In genomic region chr9:71168511-71168910, GRCm38 (mm10) we compare ENCODE assay signal across 8 mouse cellular contexts. TPM values are rescaled to one million over a fixed set of nuclear protein-coding genes. Genes with fewer than 3 reads are reported as not detected.
A peak's percentile ranks its signal among the peaks of the same experiment; 100 is the strongest.
DNase-seq lines count a peak whose midpoint lies in the region; ATAC-seq and TF ChIP-seq lines count a peak whose summit lies in the region.

TSS of gene Aqp9 (minus strand) at chr9:71168682.

- peak within 1 kb of the TSS; percentile 11; the same call in 1 of the 2 replicates for H3K4me3 ChIP-seq in heart, embryonic 13.5 days
- H3K4me3 ChIP-seq in limb, embryonic 15.5 days, result no peak within 1 kb of the TSS
- H3K4me3 ChIP-seq in stomach, postnatal 0 days (ENCODE audit: low read depth, low read length), result no peak within 1 kb of the TSS
- no peak within 1 kb of the TSS for H3K4me3 ChIP-seq in thymus, adult 2 months (ENCODE audit: control insufficient read depth, insufficient read depth, low read length)

- H3K4me2 ChIP-seq in heart, embryonic 13.5 days, result peak within 1 kb of the TSS; percentile 53
- H3K4me2 ChIP-seq in limb, embryonic 15.5 days, result peak within 1 kb of the TSS; percentile 8; the same call in 1 of the 2 replicates
- no peak within 1 kb of the TSS for H3K4me2 ChIP-seq in stomach, postnatal 0 days (replicated peaks; ENCODE audit: low read depth)

- ATAC-seq in heart, embryonic 13.5 days (ENCODE audit: extremely low read depth, insufficient number of reproducible peaks, low FRiP score, low TSS enrichment), result no peak
- ATAC-seq in limb, embryonic 15.5 days (ENCODE audit: insufficient number of reproducible peaks, low FRiP score, low TSS enrichment, low read depth), result no peak
- no peak for ATAC-seq in stomach, postnatal 0 days (ENCODE audit: low FRiP score, low TSS enrichment)

- TF ChIP-seq CTCF in stomach, postnatal 0 days (IDR thresholded peaks at IDR 0.05; ENCODE audit: low read depth), result no peak
- no peak for TF ChIP-seq CTCF in thymus, adult 2 months (IDR thresholded peaks at IDR 0.05; ENCODE audit: borderline replicate concordance, control insufficient read depth, extremely low read depth, insufficient read depth, low read length, poor library complexity)

- H3K4me1 ChIP-seq in heart, embryonic 13.5 days, result peaks cover 16% of the 10 kb centered on the region
- peaks cover 18% of the 10 kb centered on the region for H3K4me1 ChIP-seq in limb, embryonic 15.5 days
- H3K4me1 ChIP-seq in stomach, postnatal 0 days (replicated peaks; ENCODE audit: control insufficient read depth, insufficient read depth), result 0 out of 2 replicates have a peak, but pooled peaks cover 6% of the 10 kb centered on the region
- H3K4me1 ChIP-seq in thymus, adult 2 months (replicated peaks; ENCODE audit: control insufficient read depth, insufficient read depth, low read length), result peaks cover 13% of the 10 kb centered on the region

- H3K9ac ChIP-seq in heart, embryonic 13.5 days, result no peak within 1 kb of the TSS
- H3K9ac ChIP-seq in limb, embryonic 15.5 days, result no peak within 1 kb of the TSS
- H3K9ac ChIP-seq in stomach, postnatal 0 days (ENCODE audit: low read length), result no peak within 1 kb of the TSS

- no peak for TF ChIP-seq EP300 in stomach, postnatal 0 days (optimal IDR thresholded peaks at IDR 0.05)

- 33% methylated on average over 12 of the region's 12 CpGs for WGBS in heart, embryonic 13.5 days
- WGBS in limb, embryonic 15.5 days, result 26% methylated on average over 12 of the region's 12 CpGs
- WGBS in stomach, postnatal 0 days, result 36% methylated on average over 12 of the region's 12 CpGs
- WGBS in thymus, adult 2 months, result 82% methylated on average over 12 of the region's 12 CpGs

- no peak for DNase-seq in heart, adult 9 months (ENCODE audit: low spot score in 2 of 2)
- DNase-seq in right cerebral cortex, postnatal 10 days (ENCODE audit: low spot score in 2 of 2), result peak; percentile 43 to 55
- DNase-seq in right cerebral cortex, adult 2 months (ENCODE audit: low spot score in 2 of 2), result no peak
- DNase-seq in stomach, postnatal 0 days (ENCODE audit: low spot score), result peak; percentile 13
- DNase-seq in thymus, adult 2 months, result no peak
- DNase-seq in cerebellum, adult 18-20 months, result no peak

- no peaks in the 10 kb centered on the region for H3K9me3 ChIP-seq in heart, embryonic 13.5 days
- H3K9me3 ChIP-seq in limb, embryonic 15.5 days, result no peaks in the 10 kb centered on the region
- no peaks in the 10 kb centered on the region for H3K9me3 ChIP-seq in stomach, postnatal 0 days (ENCODE audit: control insufficient read depth, low read length)

- H3K27me3 ChIP-seq in heart, embryonic 13.5 days (replicated peaks), result peaks cover 4% of the 10 kb centered on the region; the same call in 1 of the 2 replicates
- H3K27me3 ChIP-seq in limb, embryonic 15.5 days, result no peaks in the 10 kb centered on the region
- H3K27me3 ChIP-seq in stomach, postnatal 0 days (ENCODE audit: control insufficient read depth, insufficient read depth, low read length), result no peaks in the 10 kb centered on the region
- H3K27me3 ChIP-seq in thymus, adult 2 months (ENCODE audit: control insufficient read depth, insufficient read depth, low read length), result no peaks in the 10 kb centered on the region

- H3K36me3 ChIP-seq in heart, embryonic 13.5 days, result no peaks in the 10 kb centered on the region
- H3K36me3 ChIP-seq in limb, embryonic 15.5 days, result no peaks in the 10 kb centered on the region
- H3K36me3 ChIP-seq in stomach, postnatal 0 days (ENCODE audit: control insufficient read depth, insufficient read depth, low read length), result no peaks in the 10 kb centered on the region
- no peaks in the 10 kb centered on the region for H3K36me3 ChIP-seq in thymus, adult 2 months (ENCODE audit: control insufficient read depth, insufficient read depth, low read length)

- H3K27ac ChIP-seq in heart, embryonic 13.5 days (replicated peaks), result no peak within 1 kb of the TSS
- no peak within 1 kb of the TSS for H3K27ac ChIP-seq in limb, embryonic 15.5 days
- no peak within 1 kb of the TSS for H3K27ac ChIP-seq in stomach, postnatal 0 days (replicated peaks)
- no peak within 1 kb of the TSS for H3K27ac ChIP-seq in thymus, adult 2 months (ENCODE audit: control insufficient read depth, insufficient read depth, low read length)

- no peak for TF ChIP-seq POLR2A in thymus, adult 2 months (IDR thresholded peaks at IDR 0.05; ENCODE audit: control insufficient read depth, extremely low read depth, insufficient read depth, low read length, poor library complexity)

RNA-seq across cellular contexts. Expression of gene Aqp9, which starts in this region (rescaled TPM):
- polyA plus RNA-seq in heart, embryonic 13.5 days (2015; fragmentation: Nextera tagmentation; extraction: Ambion mirVana), result 0.39 and 0.42 TPM in 2 replicates
- polyA plus RNA-seq in limb, embryonic 15.5 days (2015; fragmentation: Nextera tagmentation; extraction: Ambion mirVana), result 0.50 and 1.2 TPM in 2 replicates
- polyA plus RNA-seq in stomach, postnatal 0 days (2015; fragmentation: Nextera tagmentation; extraction: Ambion mirVana), result 2.1 and 2.8 TPM in 2 replicates
- polyA plus RNA-seq in thymus, adult 2 months (2012; rRNA removed), result 1.2 and 1.5 TPM in 2 replicates

Comparison
In these comparisons a context has a peak if more than half of its experiments do, and no peak if none do; other contexts are left out.
1. DNase-seq: peak in right cerebral cortex, postnatal 10 days (2 of 2) and stomach, postnatal 0 days (single experiment); none in heart, adult 9 months (0 of 2), right cerebral cortex, adult 2 months (0 of 2), thymus, adult 2 months (single experiment) and cerebellum, adult 18-20 months (0 of 2).